In the genomic region with DNA sequence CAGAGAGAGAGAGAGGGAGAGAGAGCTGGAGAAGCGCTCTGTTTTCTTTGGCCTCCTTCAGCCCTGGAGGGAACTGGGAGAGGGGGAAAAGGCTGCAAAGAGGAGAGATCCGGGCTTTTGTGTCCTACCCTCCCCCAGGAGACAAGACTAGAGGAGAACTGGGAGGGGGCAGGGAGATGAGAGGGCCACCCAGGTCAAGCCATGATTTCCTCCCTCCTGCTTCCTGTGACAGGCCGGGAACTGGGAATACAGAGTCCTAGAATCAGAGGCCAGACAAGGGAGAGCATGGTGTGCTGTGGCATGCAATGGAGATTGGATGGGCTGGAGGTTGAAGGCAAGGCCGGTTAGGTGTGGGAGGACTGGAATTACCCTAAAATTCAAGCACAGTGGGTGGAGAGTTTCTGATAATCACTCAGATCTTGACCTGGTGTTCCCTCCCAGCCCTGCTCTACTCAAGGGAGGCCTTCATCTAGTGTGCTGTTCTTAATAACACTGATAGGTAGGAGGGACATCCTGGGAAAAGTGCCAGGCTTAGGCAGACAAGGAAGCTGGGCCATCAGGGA, we compare ENCODE assay signal across 7 mouse cellular contexts. TPM values are rescaled to one million over a fixed set of nuclear protein-coding genes. Genes with fewer than 3 reads are reported as not detected.
DNase-seq lines count a peak whose midpoint lies in the region; ATAC-seq and TF ChIP-seq lines count a peak whose summit lies in the region.

No protein-coding gene starts in this region.

- no peak overlapping the region for H3K4me3 ChIP-seq in neural tube, embryonic 15.5 days (replicated peaks)
- no peak overlapping the region for H3K4me3 ChIP-seq in kidney, embryonic 15.5 days (replicated peaks)
- H3K4me3 ChIP-seq in testis, adult 2 months (ENCODE audit: control insufficient read depth, low read depth, low read length) = no peak overlapping the region

- H3K9ac ChIP-seq in neural tube, embryonic 15.5 days (replicated peaks) = no peak overlapping the region
- no peak overlapping the region for H3K9ac ChIP-seq in kidney, embryonic 15.5 days

- no peaks in the 10 kb centered on the region for H3K9me3 ChIP-seq in neural tube, embryonic 15.5 days (replicated peaks)
- H3K9me3 ChIP-seq in kidney, embryonic 15.5 days (replicated peaks) = no peaks in the 10 kb centered on the region

- H3K27ac ChIP-seq in neural tube, embryonic 15.5 days (replicated peaks) = no peak overlapping the region
- H3K27ac ChIP-seq in kidney, embryonic 15.5 days = peak overlapping the region; percentile 94
- peak overlapping the region; percentile 62 for H3K27ac ChIP-seq in testis, adult 2 months (ENCODE audit: control insufficient read depth, insufficient read depth, low read depth, low read length)

- WGBS in neural tube, embryonic 15.5 days = 47% methylated on average over 4 of the region's 4 CpGs
- WGBS in kidney, embryonic 15.5 days = 5% methylated on average over 4 of the region's 4 CpGs

- DNase-seq in neural tube, embryonic 10.5 days (ENCODE audit: extremely low spot score, low spot score) = peak; percentile 35
- peak; percentile 68 to 79 for DNase-seq in heart, adult 9 months (ENCODE audit: low spot score in 2 of 2)
- no peak for DNase-seq in cerebellum, adult 11-12 months
- DNase-seq in right cerebral cortex, postnatal 36 days (ENCODE audit: low spot score in 2 of 2) = no peak

- H3K4me1 ChIP-seq in neural tube, embryonic 15.5 days = peaks cover 18% of the 10 kb centered on the region
- H3K4me1 ChIP-seq in kidney, embryonic 15.5 days = peaks cover 69% of the 10 kb centered on the region
- peaks cover 2% of the 10 kb centered on the region for H3K4me1 ChIP-seq in testis, adult 2 months (ENCODE audit: control insufficient read depth, insufficient read depth, low read length)

- no peaks in the 10 kb centered on the region for H3K27me3 ChIP-seq in neural tube, embryonic 15.5 days (replicated peaks)
- H3K27me3 ChIP-seq in kidney, embryonic 15.5 days = no peaks in the 10 kb centered on the region
- H3K27me3 ChIP-seq in testis, adult 2 months (ENCODE audit: control insufficient read depth, insufficient read depth, low read length) = no peaks in the 10 kb centered on the region

- TF ChIP-seq POLR2A in testis, adult 2 months (IDR thresholded peaks at IDR 0.05; ENCODE audit: control insufficient read depth, low read depth, low read length) = peak; percentile 29; the same call in 1 of the 2 replicates

- no peaks in the 10 kb centered on the region for H3K36me3 ChIP-seq in neural tube, embryonic 15.5 days
- H3K36me3 ChIP-seq in kidney, embryonic 15.5 days = no peaks in the 10 kb centered on the region
- H3K36me3 ChIP-seq in testis, adult 2 months (ENCODE audit: control insufficient read depth, insufficient read depth, low read length) = no peaks in the 10 kb centered on the region

- ATAC-seq in neural tube, embryonic 15.5 days (ENCODE audit: low FRiP score) = no peak
- peak; percentile 84 for ATAC-seq in kidney, embryonic 15.5 days (replicated peaks; ENCODE audit: low FRiP score)

- H3K4me2 ChIP-seq in neural tube, embryonic 15.5 days = no peak overlapping the region
- H3K4me2 ChIP-seq in kidney, embryonic 15.5 days = peak overlapping the region; percentile 10; the same call in 1 of the 2 replicates

- TF ChIP-seq CTCF in testis, adult 2 months (IDR thresholded peaks at IDR 0.05; ENCODE audit: control insufficient read depth, insufficient read depth, insufficient replicate concordance, low read depth, low read length) = no peak

RNA-seq across cellular contexts. Expression of a gene that starts 17.6 kb away (rescaled TPM):
- 4.5 and 9.7 TPM in 2 replicates for polyA plus RNA-seq in neural tube, embryonic 15.5 days (2015; fragmentation: Nextera tagmentation; extraction: Ambion mirVana)
- 29.3 and 33.2 TPM in 2 replicates for polyA plus RNA-seq in kidney, embryonic 15.5 days (2015; fragmentation: Nextera tagmentation; extraction: Ambion mirVana)
- 30.6 and 31.5 TPM in 2 replicates for polyA plus RNA-seq in testis, adult 2 months (2012; rRNA removed)

Comparison
In these comparisons a context has a peak if more than half of its experiments do, and no peak if none do; other contexts are left out.
1. DNase-seq: peak in neural tube, embryonic 10.5 days (single experiment) and heart, adult 9 months (2 of 2); none in cerebellum, adult 11-12 months (single experiment) and right cerebral cortex, postnatal 36 days (0 of 2).